Mouse (Mus musculus) stomach, postnatal 0 days (tissue): Measurements from ENCODE around the gene Neurod1.

Source experiments
- CTCF ChIP-seq: IDR thresholded peaks from 2 replicates; pipeline ENCODE4 v1.5.1; 2016; ENCODE audit warnings: antibody characterized with exemption, low read depth, mild to moderate bottlenecking, moderate library complexity
- EP300 ChIP-seq: optimal IDR thresholded peaks from 2 replicates; pipeline ENCODE3; 2016; ENCODE audit warnings: antibody characterized with exemption

- TF ChIP-seq CTCF = no peak
- no peak for TF ChIP-seq EP300
Observed at GRCm38 (mm10) chr2:79442906-79443305, 13.6 kb downstream of the Neurod1 start.
